Mouse (Mus musculus): Measurements from ENCODE around the gene Fscn3.

- TF ChIP-seq CTCF (IDR thresholded peaks at IDR 0.05; ENCODE audit: extremely low read depth, insufficient read depth, insufficient read length, insufficient replicate concordance) (no peak), POLR2A (IDR thresholded peaks at IDR 0.05; ENCODE audit: low read depth, low read length) (no peak)
Observed at GRCm38 (mm10) chr6:28419673-28420072, 7.9 kb upstream of the Fscn3 start.

Measured in spleen, adult 2 months (tissue).